Mouse (Mus musculus): ENCODE measurements at regions not wholly inside any gene's neighbourhood (a gene's known extent, or its start where the extent isn't known, plus 50 kb on each side); places are given as distances from the start of the nearest gene placed in this dataset.

DNA sequence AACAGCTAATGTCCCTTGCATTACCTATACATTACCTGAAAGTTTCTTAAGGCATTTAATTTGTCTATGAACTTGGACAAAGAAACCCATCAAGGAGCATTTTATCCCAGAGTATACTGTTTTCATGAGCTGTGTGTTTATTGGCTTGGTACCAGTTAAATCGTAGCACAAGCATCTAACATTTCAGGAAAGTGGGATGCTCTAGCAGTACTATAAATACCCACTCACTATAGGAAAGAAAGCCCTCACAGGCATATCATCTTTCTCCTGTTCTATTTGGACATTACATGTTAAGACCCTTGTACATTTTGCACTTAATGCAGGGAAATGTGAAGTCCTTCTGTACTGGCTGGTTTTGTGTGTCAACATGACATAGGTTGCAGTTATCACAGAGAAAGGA is 163.9 kb downstream of the Ptprc start:
- no peaks in the 10 kb centered on the region for H3K4me1 ChIP-seq (ENCODE audit: control insufficient read depth, insufficient read depth, insufficient read length)
- TF ChIP-seq CTCF (IDR thresholded peaks at IDR 0.05; ENCODE audit: extremely low read depth, insufficient read depth, insufficient read length, insufficient replicate concordance) (no peak), POLR2A (IDR thresholded peaks at IDR 0.05; ENCODE audit: low read depth, low read length) (no peak)
- H3K4me3 ChIP-seq (ENCODE audit: extremely low read depth, insufficient read depth, insufficient read length), result no peak overlapping the region
- H3K36me3 ChIP-seq (ENCODE audit: control insufficient read depth, insufficient read depth, low read length), result no peaks in the 10 kb centered on the region
- 96% methylated on average over 1 of the region's 1 CpGs for WGBS
- no peak overlapping the region for H3K27ac ChIP-seq (ENCODE audit: insufficient read depth, low read length)
- no peak for DNase-seq (ENCODE audit: low read depth in 1 of 2, low spot score in 2 of 2)
- no peaks in the 10 kb centered on the region for H3K27me3 ChIP-seq (ENCODE audit: control insufficient read depth, insufficient read depth, low read length)

- DNase-seq (ENCODE audit: low read depth in 1 of 2, low spot score in 2 of 2), result no peak
- H3K27ac ChIP-seq (ENCODE audit: insufficient read depth, low read length), result no peak overlapping the region
- no peaks in the 10 kb centered on the region for H3K27me3 ChIP-seq (ENCODE audit: control insufficient read depth, insufficient read depth, low read length)
- WGBS, result 77% methylated on average over 7 of the region's 7 CpGs
- H3K36me3 ChIP-seq (ENCODE audit: control insufficient read depth, insufficient read depth, low read length), result no peaks in the 10 kb centered on the region
- H3K4me1 ChIP-seq (ENCODE audit: control insufficient read depth, insufficient read depth, insufficient read length), result no peaks in the 10 kb centered on the region
- TF ChIP-seq POLR2A (IDR thresholded peaks at IDR 0.05; ENCODE audit: low read depth, low read length) (no peak), CTCF (IDR thresholded peaks at IDR 0.05; ENCODE audit: extremely low read depth, insufficient read depth, insufficient read length, insufficient replicate concordance) (no peak)
- no peak overlapping the region for H3K4me3 ChIP-seq (ENCODE audit: extremely low read depth, insufficient read depth, insufficient read length)
These were observed 164.5 kb downstream of the Ptprc start for GRCm38 (mm10) chr1:138010910-138011477.

DNA sequence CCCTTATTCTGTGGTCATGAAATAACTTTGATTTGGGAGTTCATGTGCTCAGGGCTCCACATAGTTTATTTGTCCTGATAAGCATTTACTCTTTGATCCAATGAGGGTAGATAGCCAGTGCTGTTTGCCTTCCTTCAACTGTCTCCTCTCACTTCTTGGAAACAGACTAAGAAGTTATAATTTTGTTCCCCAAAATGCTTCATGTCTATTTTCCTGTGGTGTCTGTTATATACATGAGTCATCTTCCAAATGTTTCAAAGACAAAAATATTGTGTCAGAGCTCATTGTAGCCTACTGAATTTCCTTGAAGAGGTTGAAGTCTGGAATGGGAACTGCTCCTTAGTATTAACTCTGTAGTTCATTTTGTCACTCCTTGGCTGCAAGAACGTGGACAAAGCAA is 168.7 kb downstream of the Ptprc start:
- no peak overlapping the region for H3K27ac ChIP-seq (ENCODE audit: insufficient read depth, low read length)
- 74% methylated on average over 1 of the region's 1 CpGs for WGBS

GRCm38 (mm10) chr1:138004319-138004718 is 171.2 kb downstream of the Ptprc start:
- H3K4me3 ChIP-seq (ENCODE audit: extremely low read depth, insufficient read depth, insufficient read length), result no peak overlapping the region
- no peaks in the 10 kb centered on the region for H3K27me3 ChIP-seq (ENCODE audit: control insufficient read depth, insufficient read depth, low read length)
- WGBS, result 76% methylated on average over 2 of the region's 2 CpGs
- no peak overlapping the region for H3K27ac ChIP-seq (ENCODE audit: insufficient read depth, low read length)
- H3K4me1 ChIP-seq (ENCODE audit: control insufficient read depth, insufficient read depth, insufficient read length), result no peaks in the 10 kb centered on the region
- no peak for DNase-seq (ENCODE audit: low read depth in 1 of 2, low spot score in 2 of 2)
- H3K36me3 ChIP-seq (ENCODE audit: control insufficient read depth, insufficient read depth, low read length), result no peaks in the 10 kb centered on the region
- TF ChIP-seq CTCF (IDR thresholded peaks at IDR 0.05; ENCODE audit: extremely low read depth, insufficient read depth, insufficient read length, insufficient replicate concordance) (no peak), POLR2A (IDR thresholded peaks at IDR 0.05; ENCODE audit: low read depth, low read length) (no peak)

More for the DNA sequence above, 168.7 kb downstream of the Ptprc start:
- H3K4me1 ChIP-seq (ENCODE audit: control insufficient read depth, insufficient read depth, insufficient read length), result no peaks in the 10 kb centered on the region
- TF ChIP-seq CTCF (IDR thresholded peaks at IDR 0.05; ENCODE audit: extremely low read depth, insufficient read depth, insufficient read length, insufficient replicate concordance), result no peak
- no peak for TF ChIP-seq POLR2A (IDR thresholded peaks at IDR 0.05; ENCODE audit: low read depth, low read length)
- DNase-seq (ENCODE audit: low read depth in 1 of 2, low spot score in 2 of 2), result no peak
- no peaks in the 10 kb centered on the region for H3K36me3 ChIP-seq (ENCODE audit: control insufficient read depth, insufficient read depth, low read length)
- H3K4me3 ChIP-seq (ENCODE audit: extremely low read depth, insufficient read depth, insufficient read length), result no peak overlapping the region
- H3K27me3 ChIP-seq (ENCODE audit: control insufficient read depth, insufficient read depth, low read length), result no peaks in the 10 kb centered on the region

GRCm38 (mm10) chr1:137999268-137999900 is 176.1 kb downstream of the Ptprc start:
- Histone ChIP-seq H3K4me1 (ENCODE audit: control insufficient read depth, insufficient read depth, insufficient read length) (no peaks in the 10 kb centered on the region), H3K36me3 (ENCODE audit: control insufficient read depth, insufficient read depth, low read length) (no peaks in the 10 kb centered on the region), H3K4me3 (ENCODE audit: extremely low read depth, insufficient read depth, insufficient read length) (no peak overlapping the region), H3K27me3 (ENCODE audit: control insufficient read depth, insufficient read depth, low read length) (no peaks in the 10 kb centered on the region), H3K27ac (ENCODE audit: insufficient read depth, low read length) (no peak overlapping the region)
- 66% methylated on average over 3 of the region's 3 CpGs for WGBS
- no peak for DNase-seq (ENCODE audit: low read depth in 1 of 2, low spot score in 2 of 2)
- TF ChIP-seq CTCF (IDR thresholded peaks at IDR 0.05; ENCODE audit: extremely low read depth, insufficient read depth, insufficient read length, insufficient replicate concordance) (no peak), POLR2A (IDR thresholded peaks at IDR 0.05; ENCODE audit: low read depth, low read length) (no peak)

DNA sequence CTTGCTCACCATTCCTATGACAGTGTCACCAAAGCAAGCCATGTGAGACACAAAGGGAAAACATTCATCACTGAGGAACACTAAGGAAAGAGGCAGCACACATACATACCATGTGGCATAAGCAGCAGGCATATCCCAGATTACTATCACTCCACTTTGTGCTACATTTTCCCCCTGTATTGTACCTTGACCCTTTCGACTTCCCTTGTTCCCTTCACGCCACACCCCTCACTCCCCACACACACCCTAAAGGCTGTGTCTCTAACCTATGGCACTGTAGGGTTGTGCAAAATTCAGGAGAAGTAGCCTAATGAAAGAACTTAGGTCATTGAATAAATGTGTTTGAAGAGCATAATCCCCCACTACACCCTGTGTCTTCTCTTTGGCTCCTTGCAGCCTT is 179.5 kb downstream of the Ptprc start:
- no peak for TF ChIP-seq CTCF (IDR thresholded peaks at IDR 0.05; ENCODE audit: extremely low read depth, insufficient read depth, insufficient read length, insufficient replicate concordance)
- no peak for TF ChIP-seq POLR2A (IDR thresholded peaks at IDR 0.05; ENCODE audit: low read depth, low read length)
- WGBS, result 88% methylated on average over 2 of the region's 2 CpGs
- Histone ChIP-seq H3K36me3 (ENCODE audit: control insufficient read depth, insufficient read depth, low read length) (no peaks in the 10 kb centered on the region), H3K4me1 (ENCODE audit: control insufficient read depth, insufficient read depth, insufficient read length) (no peaks in the 10 kb centered on the region), H3K27ac (ENCODE audit: insufficient read depth, low read length) (no peak overlapping the region), H3K27me3 (ENCODE audit: control insufficient read depth, insufficient read depth, low read length) (no peaks in the 10 kb centered on the region), H3K4me3 (ENCODE audit: extremely low read depth, insufficient read depth, insufficient read length) (no peak overlapping the region)
- DNase-seq (ENCODE audit: low read depth in 1 of 2, low spot score in 2 of 2), result no peak

GRCm38 (mm10) chr1:137991936-137992335 is 183.6 kb downstream of the Ptprc start:
- 82% methylated on average over 1 of the region's 1 CpGs for WGBS
- H3K27me3 ChIP-seq (ENCODE audit: control insufficient read depth, insufficient read depth, low read length), result no peaks in the 10 kb centered on the region
- DNase-seq (ENCODE audit: low read depth in 1 of 2, low spot score in 2 of 2), result no peak

More at GRCm38 (mm10) chr1:137991936-137992335, 183.6 kb downstream of the Ptprc start:
- no peak overlapping the region for H3K4me3 ChIP-seq (ENCODE audit: extremely low read depth, insufficient read depth, insufficient read length)
- no peaks in the 10 kb centered on the region for H3K4me1 ChIP-seq (ENCODE audit: control insufficient read depth, insufficient read depth, insufficient read length)
- TF ChIP-seq CTCF (IDR thresholded peaks at IDR 0.05; ENCODE audit: extremely low read depth, insufficient read depth, insufficient read length, insufficient replicate concordance) (no peak), POLR2A (IDR thresholded peaks at IDR 0.05; ENCODE audit: low read depth, low read length) (no peak)
- H3K36me3 ChIP-seq (ENCODE audit: control insufficient read depth, insufficient read depth, low read length), result no peaks in the 10 kb centered on the region
- no peak overlapping the region for H3K27ac ChIP-seq (ENCODE audit: insufficient read depth, low read length)

All from spleen, adult 2 months (tissue).